Mouse (Mus musculus) erythroblast, embryonic 14.5 days (primary cell): Measurements from ENCODE around the gene Irak3. TPM values are rescaled to one million over a fixed set of nuclear protein-coding genes. Genes with fewer than 3 reads are reported as not detected.

Experiments
- H3K27me3 ChIP-seq: 2 replicates; pipeline ENCODE4 v1.6.1; 2012; ENCODE audit warnings: inconsistent platforms; ENCODE audit not compliant: control insufficient read depth
- H3K36me3 ChIP-seq: 2 replicates; pipeline ENCODE4 v1.6.1; 2012; ENCODE audit warnings: mild to moderate bottlenecking, inconsistent platforms; ENCODE audit not compliant: control insufficient read depth
- H3K4me1 ChIP-seq: 2 replicates; pipeline ENCODE4 v1.6.1; 2012; ENCODE audit warnings: inconsistent platforms; ENCODE audit not compliant: control insufficient read depth
- H3K4me3 ChIP-seq: replicated peaks from 2 replicates; pipeline ENCODE3; 2012; ENCODE audit warnings: moderate library complexity, mild to moderate bottlenecking, inconsistent platforms
- H3K9me3 ChIP-seq: 2 replicates; pipeline ENCODE4 v1.6.1; 2012; ENCODE audit warnings: low read length, inconsistent platforms, mixed read lengths; ENCODE audit not compliant: control insufficient read depth
- GATA1 ChIP-seq: IDR thresholded peaks from 2 replicates; pipeline ENCODE4 v1.6.1; 2012; ENCODE audit warnings: low read length, inconsistent platforms, mixed read lengths
- TAL1 ChIP-seq: IDR thresholded peaks from 3 replicates; pipeline ENCODE4 v1.6.1; 2012; ENCODE audit warnings: low read length, inconsistent platforms, mixed read lengths
- polyA plus RNA-seq: library from polyadenylated mRNA; stranded (reverse); fragments of >175 nt; gene quantifications from 2 replicates; pipeline ENCODE4 v1.2.3, GENCODE M21; 2012

The Irak3 gene
- polyA plus RNA-seq, 1 experiment: not detected

DNA sequence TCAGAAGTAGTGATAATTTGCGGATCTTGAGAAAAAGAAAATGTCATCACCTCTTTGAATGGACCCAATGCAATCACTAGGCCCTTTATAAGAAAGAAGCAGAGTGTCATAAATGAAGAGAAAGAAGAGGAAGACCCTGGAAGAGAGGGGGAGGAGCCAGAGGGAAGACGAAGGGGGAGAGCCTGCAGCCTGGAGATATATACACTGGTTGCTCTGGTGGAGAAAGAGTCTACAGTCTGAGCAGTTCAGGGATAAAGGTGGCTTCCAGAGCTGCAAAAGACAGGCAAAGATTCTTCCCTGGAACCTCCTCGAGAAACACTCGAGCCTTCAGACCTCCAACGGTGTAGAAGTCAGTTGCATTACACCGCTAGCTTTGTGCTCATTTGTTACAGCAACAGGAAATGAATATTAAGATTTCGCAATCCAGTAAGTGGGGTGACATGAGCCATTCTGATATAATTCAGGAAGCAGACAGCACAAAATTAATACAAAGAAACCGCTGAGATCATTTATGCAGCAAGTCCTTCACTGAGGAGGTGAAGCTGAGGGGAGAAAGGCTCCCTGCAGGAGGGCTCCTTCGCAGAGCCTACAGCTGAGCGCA is 60.9 kb downstream of the Irak3 start:
- H3K4me3 ChIP-seq: no peak overlapping the region

GRCm38 (mm10) chr10:120140193-120140592 is 61.7 kb downstream of the Irak3 start:
- Histone ChIP-seq H3K4me3 (no peak overlapping the region), H3K36me3 (no peaks in the 10 kb centered on the region), H3K9me3 (no peaks in the 10 kb centered on the region), H3K4me1 (no peaks in the 10 kb centered on the region), H3K27me3 (no peaks in the 10 kb centered on the region)
- TF ChIP-seq GATA1 (no peak), TAL1 (no peak)

More for the DNA sequence above, 60.9 kb downstream of the Irak3 start:
- H3K36me3 ChIP-seq: no peaks in the 10 kb centered on the region
- TF ChIP-seq TAL1 (no peak), GATA1 (no peak)
- H3K4me1 ChIP-seq: no peaks in the 10 kb centered on the region
- H3K27me3 ChIP-seq: no peaks in the 10 kb centered on the region
- H3K9me3 ChIP-seq: no peaks in the 10 kb centered on the region

DNA sequence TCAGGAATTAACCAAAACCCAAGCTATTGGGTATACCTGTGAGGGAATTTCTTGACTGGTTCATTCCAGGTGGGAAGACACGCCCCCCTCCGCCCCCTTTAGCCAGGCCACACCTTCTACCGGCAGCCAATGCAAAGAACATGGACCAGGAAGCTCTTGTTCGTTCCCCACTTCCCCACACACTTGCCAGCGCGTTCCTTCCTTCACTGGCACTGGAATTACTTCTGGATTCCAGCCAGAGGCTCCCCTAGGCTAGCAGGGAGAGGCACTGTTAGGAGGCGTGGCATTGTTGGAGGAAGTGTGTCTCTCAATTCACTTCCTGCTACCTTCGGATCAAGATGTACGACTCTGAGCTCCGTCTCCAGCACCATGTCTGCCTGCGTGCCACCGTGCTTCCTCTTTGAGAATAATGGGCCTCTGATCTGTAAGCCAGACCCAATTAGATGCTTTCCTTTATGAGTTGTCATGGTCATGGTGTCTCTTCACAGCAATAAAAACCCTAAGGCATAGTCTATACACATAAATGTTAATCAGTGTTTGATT is 65.8 kb downstream of the Irak3 start:
- no peak for TF ChIP-seq TAL1
- no peak for TF ChIP-seq GATA1
- Histone ChIP-seq H3K36me3 (no peaks in the 10 kb centered on the region), H3K4me1 (no peaks in the 10 kb centered on the region), H3K27me3 (no peaks in the 10 kb centered on the region), H3K9me3 (no peaks in the 10 kb centered on the region), H3K4me3 (no peak overlapping the region)

DNA sequence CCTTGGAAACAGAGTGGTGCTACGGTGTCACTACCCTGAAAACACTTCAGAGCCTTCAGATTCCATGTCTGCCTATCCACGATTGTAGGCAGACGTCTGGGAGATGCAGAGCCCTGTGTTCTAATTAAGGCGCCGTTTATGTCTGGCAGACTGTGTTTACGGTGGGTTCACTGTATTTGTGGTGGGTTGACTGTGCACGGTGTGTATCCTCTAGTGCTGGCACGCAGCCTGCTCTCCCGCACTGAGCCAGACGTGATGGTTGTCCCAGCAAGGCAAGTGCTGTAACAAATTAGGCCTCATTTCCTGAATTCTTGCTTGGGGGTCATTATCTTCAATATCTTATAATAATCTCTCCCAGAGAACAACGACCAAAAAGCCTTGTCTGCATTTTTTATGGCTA is 68.2 kb downstream of the Irak3 start:
- Histone ChIP-seq H3K4me1 (no peaks in the 10 kb centered on the region), H3K4me3 (no peak overlapping the region), H3K9me3 (no peaks in the 10 kb centered on the region), H3K27me3 (peaks cover 4% of the 10 kb centered on the region), H3K36me3 (no peaks in the 10 kb centered on the region)
- no peak for TF ChIP-seq GATA1
- TF ChIP-seq TAL1: no peak

DNA sequence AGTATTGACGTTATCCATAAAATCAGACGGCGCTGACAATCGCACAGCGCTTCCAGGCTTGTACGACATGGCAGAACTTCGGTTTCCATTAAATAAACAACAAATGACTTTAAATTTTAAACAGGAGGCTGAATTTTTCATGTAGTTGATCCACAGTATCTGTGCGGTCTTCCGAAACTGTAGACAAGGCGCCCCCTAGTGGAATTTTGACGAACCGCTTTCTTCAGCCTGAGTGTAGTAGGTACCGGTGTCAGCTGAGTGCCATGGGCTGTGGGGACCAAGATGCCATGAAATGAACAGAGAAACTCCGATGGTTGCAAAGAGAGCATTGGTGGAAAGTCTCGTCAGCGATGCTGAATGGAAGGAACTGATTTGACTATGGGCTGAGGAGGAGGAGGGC is 71.3 kb downstream of the Irak3 start:
- Histone ChIP-seq H3K9me3 (no peaks in the 10 kb centered on the region), H3K27me3 (peaks cover 5% of the 10 kb centered on the region), H3K4me1 (no peaks in the 10 kb centered on the region), H3K36me3 (no peaks in the 10 kb centered on the region), H3K4me3 (no peak overlapping the region)
- TF ChIP-seq TAL1 (no peak), GATA1 (no peak)

- Histone ChIP-seq H3K9me3 (no peaks in the 10 kb centered on the region), H3K4me1 (no peaks in the 10 kb centered on the region), H3K36me3 (no peaks in the 10 kb centered on the region), H3K4me3 (no peak overlapping the region), H3K27me3 (peaks cover 5% of the 10 kb centered on the region)
- no peak for TF ChIP-seq GATA1
- TF ChIP-seq TAL1: no peak
Measured at GRCm38 (mm10) chr10:120128601-120129277, 73.2 kb downstream of the Irak3 start.

GRCm38 (mm10) chr10:120125465-120125857 is 76.5 kb downstream of the Irak3 start:
- TF ChIP-seq TAL1 (no peak), GATA1 (no peak)
- Histone ChIP-seq H3K9me3 (no peaks in the 10 kb centered on the region), H3K4me3 (no peak overlapping the region)

DNA sequence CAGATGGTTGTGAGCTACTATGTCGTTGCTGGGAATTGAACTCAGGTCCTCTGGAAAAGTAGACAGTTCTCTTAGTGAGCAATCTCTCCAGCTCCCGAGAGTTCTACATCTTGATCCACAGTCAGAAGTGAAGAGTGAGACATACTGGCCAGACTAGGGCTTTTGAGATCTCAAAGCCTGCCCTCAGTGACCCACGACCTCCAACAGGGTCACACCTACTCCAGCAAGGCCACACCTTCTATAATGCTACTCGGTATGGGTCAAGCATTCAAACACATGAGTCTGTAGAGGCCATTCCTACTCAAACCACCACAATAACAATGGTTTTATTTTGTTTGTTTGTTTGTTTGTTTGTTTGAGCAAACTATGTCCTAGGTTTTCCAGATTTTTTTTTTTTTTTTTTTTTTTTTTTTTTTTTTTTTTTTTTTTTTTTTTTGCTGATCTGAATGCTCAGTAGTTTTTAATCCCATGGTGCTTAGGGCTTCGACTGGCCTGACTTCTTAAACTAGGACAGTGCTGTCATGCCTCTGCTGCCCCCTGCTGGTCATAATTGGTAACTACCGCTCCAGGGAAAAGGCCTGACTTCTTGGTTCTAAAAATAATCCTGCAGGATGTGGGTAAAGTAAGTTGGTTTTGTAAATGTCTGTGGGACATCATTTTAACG is 77.0 kb downstream of the Irak3 start:
- Histone ChIP-seq H3K9me3 (peaks cover 3% of the 10 kb centered on the region; the same call in 1 of the 2 replicates), H3K4me3 (no peak overlapping the region), H3K27me3 (peaks cover 5% of the 10 kb centered on the region), H3K4me1 (no peaks in the 10 kb centered on the region), H3K36me3 (no peaks in the 10 kb centered on the region)
- TF ChIP-seq TAL1: no peak
- no peak for TF ChIP-seq GATA1

More at GRCm38 (mm10) chr10:120125465-120125857, 76.5 kb downstream of the Irak3 start:
- Histone ChIP-seq H3K36me3 (no peaks in the 10 kb centered on the region), H3K27me3 (peaks cover 5% of the 10 kb centered on the region), H3K4me1 (no peaks in the 10 kb centered on the region)

DNA sequence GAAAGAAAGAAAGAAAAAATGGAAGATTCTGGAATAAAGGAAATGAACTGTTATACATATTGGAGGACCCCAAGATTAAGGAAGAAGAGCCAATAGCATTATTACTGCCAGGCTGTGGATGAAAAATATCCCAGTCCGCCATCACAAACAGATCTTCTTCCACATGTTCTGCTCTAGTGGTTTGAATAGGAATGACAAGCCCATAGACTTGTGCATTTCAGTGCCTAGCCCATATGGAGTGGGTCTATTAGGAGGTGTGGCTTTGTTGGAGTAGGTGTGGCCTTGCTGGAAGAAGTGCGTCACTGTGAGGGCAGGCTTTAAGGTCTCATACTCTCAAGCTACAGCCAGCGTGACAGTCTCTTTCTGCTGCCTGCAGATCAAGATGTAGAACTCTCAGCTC is 78.2 kb downstream of the Irak3 start:
- Histone ChIP-seq H3K36me3 (no peaks in the 10 kb centered on the region), H3K27me3 (peaks cover 2% of the 10 kb centered on the region), H3K4me3 (no peak overlapping the region), H3K9me3 (peaks cover 4% of the 10 kb centered on the region; the same call in 1 of the 2 replicates), H3K4me1 (no peaks in the 10 kb centered on the region)
- TF ChIP-seq GATA1 (no peak), TAL1 (no peak)
